Mouse (Mus musculus) kidney, postnatal 0 days (tissue): ENCODE results near the gene Fbxo42. TPM values are rescaled to one million over a fixed set of nuclear protein-coding genes. Genes with fewer than 3 reads are reported as not detected.

Source experiments
- ATAC-seq: fragments of 200-750 bp; cut with Nextera tagmentation; replicated peaks from 2 replicates; pipeline ENCODE4 v1.8.0; 2017; ENCODE audit warnings: low read depth, moderate number of reproducible peaks, moderate TSS enrichment, moderate library complexity; ENCODE audit not compliant: low FRiP score
- DNase-seq: peaks from one replicate; pipeline ENCODE4 v3.0.0-alpha.2; 2016; ENCODE audit warnings: low spot score
- H3K27ac ChIP-seq: fragments of 300-500 bp; sonication (generic); 2 replicates; pipeline ENCODE4 v1.5.1; 2014; ENCODE audit warnings: mild to moderate bottlenecking
- H3K27me3 ChIP-seq: fragments of 300-500 bp; sonication (generic); 2 replicates; pipeline ENCODE4 v1.6.1; 2014; ENCODE audit warnings: low read length, mixed read lengths; ENCODE audit not compliant: insufficient read depth
- H3K36me3 ChIP-seq: fragments of 300-500 bp; sonication (generic); 2 replicates; pipeline ENCODE4 v1.6.1; 2014; ENCODE audit warnings: low read length, mixed read lengths; ENCODE audit not compliant: insufficient read depth
- H3K4me1 ChIP-seq: fragments of 300-500 bp; sonication (generic); replicated peaks from 2 replicates; pipeline ENCODE4 v1.6.1; 2014; ENCODE audit warnings: antibody characterized with exemption, low read length, mixed read lengths; ENCODE audit not compliant: insufficient read depth
- H3K4me2 ChIP-seq: fragments of 300-500 bp; sonication (generic); 2 replicates; pipeline ENCODE4 v1.6.1; 2014; ENCODE audit warnings: mild to moderate bottlenecking, low read length, moderate library complexity, mixed read lengths
- H3K4me3 ChIP-seq: fragments of 300-500 bp; sonication (generic); replicated peaks from 2 replicates; pipeline ENCODE4 v1.5.1; 2014; ENCODE audit warnings: low read depth, low read length
- H3K9ac ChIP-seq: fragments of 300-500 bp; sonication (generic); 2 replicates; pipeline ENCODE4 v1.6.1; 2014; ENCODE audit warnings: low read depth, low read length
- H3K9me3 ChIP-seq: fragments of 300-500 bp; sonication (generic); replicated peaks from 2 replicates; pipeline ENCODE4 v1.6.1; 2016; ENCODE audit warnings: low read length, inconsistent platforms, mixed read lengths
- CTCF ChIP-seq: IDR thresholded peaks from 2 replicates; pipeline ENCODE4 v1.5.1; 2016; ENCODE audit warnings: antibody characterized with exemption, low read depth, mild to moderate bottlenecking, moderate library complexity
- WGBS: fragments of 180-500 bp; shearing (Covaris S2); extraction: QIAGEN DNeasy Blood & Tissue Kit; methylation state at CpG from one replicate; pipeline ENCODE4 v1.1.7; 2014; 5-methylcytosine and 5-hydroxymethylcytosine counted together
- polyA plus RNA-seq: library from polyadenylated mRNA; unstranded; fragments of >200 nt; fragmentation: Nextera tagmentation; extraction: Ambion mirVana; gene quantifications from 2 replicates; pipeline ENCODE4 v1.2.1, GENCODE M21; 2015

The Fbxo42 gene
- polyA plus RNA-seq, 1 experiment from 2014 or later, result 14.6 TPM

GRCm38 (mm10) chr4:141240617-141241016, 92.9 kb downstream of the Fbxo42 start:
- WGBS, result 5% methylated on average over 14 of the region's 14 CpGs
- peak overlapping the region; percentile 11; the same call in 1 of the 2 replicates for H3K27ac ChIP-seq

GRCm38 (mm10) chr4:141241861-141242260, 94.1 kb downstream of the Fbxo42 start:
- Histone ChIP-seq H3K4me2 (0 out of 2 replicates have a peak overlapping the region, but pooled peaks have one; percentile 45), H3K9ac (no peak overlapping the region), H3K36me3 (no peaks in the 10 kb centered on the region), H3K27ac (no peak overlapping the region), H3K4me3 (no peak overlapping the region), H3K9me3 (no peaks in the 10 kb centered on the region), H3K4me1 (peaks cover 38% of the 10 kb centered on the region), H3K27me3 (no peaks in the 10 kb centered on the region)
- no peak for TF ChIP-seq CTCF
- no peak for DNase-seq
- ATAC-seq, result no peak
- WGBS, result 36% methylated on average over 15 of the region's 15 CpGs

More at GRCm38 (mm10) chr4:141240617-141241016, 92.9 kb downstream of the Fbxo42 start:
- ATAC-seq, result peak; percentile 38
- Histone ChIP-seq H3K27me3 (no peaks in the 10 kb centered on the region), H3K9ac (no peak overlapping the region), H3K36me3 (no peaks in the 10 kb centered on the region), H3K4me1 (peaks cover 29% of the 10 kb centered on the region), H3K9me3 (no peaks in the 10 kb centered on the region), H3K4me3 (no peak overlapping the region), H3K4me2 (peak overlapping the region; percentile 73)
- no peak for TF ChIP-seq CTCF
- DNase-seq, result peak; percentile 79

GRCm38 (mm10) chr4:141242651-141243241, 95.0 kb downstream of the Fbxo42 start:
- no peaks in the 10 kb centered on the region for H3K27me3 ChIP-seq
- H3K9ac ChIP-seq, result peak overlapping the region; percentile 32
- H3K27ac ChIP-seq, result peak overlapping the region; percentile 72; the same call in 1 of the 2 replicates
- peaks cover 44% of the 10 kb centered on the region for H3K4me1 ChIP-seq
- H3K4me2 ChIP-seq, result peak overlapping the region; percentile 45
- WGBS, result 12% methylated on average over 11 of the region's 11 CpGs
- H3K36me3 ChIP-seq, result no peaks in the 10 kb centered on the region
- ATAC-seq (0 out of 2 replicates have a peak, but pooled peaks have one; percentile 2), DNase-seq (no peak)
- no peak overlapping the region; the same call in 1 of the 2 replicates for H3K4me3 ChIP-seq
- H3K9me3 ChIP-seq, result no peaks in the 10 kb centered on the region
- TF ChIP-seq CTCF, result no peak

GRCm38 (mm10) chr4:141243636-141244035, 95.9 kb downstream of the Fbxo42 start:
- H3K4me3 ChIP-seq, result no peak overlapping the region
- H3K9me3 ChIP-seq, result no peaks in the 10 kb centered on the region
- no peaks in the 10 kb centered on the region for H3K36me3 ChIP-seq
- TF ChIP-seq CTCF, result no peak
- H3K27ac ChIP-seq, result no peak overlapping the region
- no peak overlapping the region for H3K9ac ChIP-seq
- no peak for DNase-seq
- peaks cover 52% of the 10 kb centered on the region for H3K4me1 ChIP-seq
- WGBS, result 48% methylated on average over 5 of the region's 5 CpGs
- no peak for ATAC-seq
- H3K27me3 ChIP-seq, result peaks cover 4% of the 10 kb centered on the region; the same call in 1 of the 2 replicates
- peak overlapping the region; percentile 45; the same call in 1 of the 2 replicates for H3K4me2 ChIP-seq

GRCm38 (mm10) chr4:141244401-141244800, 96.7 kb downstream of the Fbxo42 start:
- no peak for TF ChIP-seq CTCF
- ATAC-seq (no peak), DNase-seq (no peak)
- H3K9me3 ChIP-seq, result no peaks in the 10 kb centered on the region
- peaks cover 57% of the 10 kb centered on the region for H3K4me1 ChIP-seq
- H3K4me3 ChIP-seq, result no peak overlapping the region
- peaks cover 11% of the 10 kb centered on the region for H3K27me3 ChIP-seq
- H3K4me2 ChIP-seq, result no peak overlapping the region
- 65% methylated on average over 5 of the region's 5 CpGs for WGBS
- no peaks in the 10 kb centered on the region for H3K36me3 ChIP-seq
- H3K9ac ChIP-seq, result no peak overlapping the region
- H3K27ac ChIP-seq, result peak overlapping the region; percentile 25; the same call in 1 of the 2 replicates

- H3K4me2 ChIP-seq, result no peak overlapping the region
- no peaks in the 10 kb centered on the region for H3K36me3 ChIP-seq
- peaks cover 11% of the 10 kb centered on the region for H3K27me3 ChIP-seq
- WGBS, result 40% methylated on average over 9 of the region's 9 CpGs
- DNase-seq, result no peak
- peaks cover 52% of the 10 kb centered on the region for H3K4me1 ChIP-seq
- H3K9ac ChIP-seq, result no peak overlapping the region
- H3K4me3 ChIP-seq, result no peak overlapping the region
- no peaks in the 10 kb centered on the region for H3K9me3 ChIP-seq
- no peak for TF ChIP-seq CTCF
- H3K27ac ChIP-seq, result peak overlapping the region; percentile 25; the same call in 1 of the 2 replicates
- no peak for ATAC-seq
Measured at GRCm38 (mm10) chr4:141244931-141245425, 97.3 kb downstream of the Fbxo42 start.
